Mouse (Mus musculus): ENCODE results near the gene Spag9. TPM values are rescaled to one million over a fixed set of nuclear protein-coding genes. Genes with fewer than 3 reads are reported as not detected.

Spag9 gene
- polyA plus RNA-seq, 1 experiment from 2014 or later = 64.1 TPM

DNA sequence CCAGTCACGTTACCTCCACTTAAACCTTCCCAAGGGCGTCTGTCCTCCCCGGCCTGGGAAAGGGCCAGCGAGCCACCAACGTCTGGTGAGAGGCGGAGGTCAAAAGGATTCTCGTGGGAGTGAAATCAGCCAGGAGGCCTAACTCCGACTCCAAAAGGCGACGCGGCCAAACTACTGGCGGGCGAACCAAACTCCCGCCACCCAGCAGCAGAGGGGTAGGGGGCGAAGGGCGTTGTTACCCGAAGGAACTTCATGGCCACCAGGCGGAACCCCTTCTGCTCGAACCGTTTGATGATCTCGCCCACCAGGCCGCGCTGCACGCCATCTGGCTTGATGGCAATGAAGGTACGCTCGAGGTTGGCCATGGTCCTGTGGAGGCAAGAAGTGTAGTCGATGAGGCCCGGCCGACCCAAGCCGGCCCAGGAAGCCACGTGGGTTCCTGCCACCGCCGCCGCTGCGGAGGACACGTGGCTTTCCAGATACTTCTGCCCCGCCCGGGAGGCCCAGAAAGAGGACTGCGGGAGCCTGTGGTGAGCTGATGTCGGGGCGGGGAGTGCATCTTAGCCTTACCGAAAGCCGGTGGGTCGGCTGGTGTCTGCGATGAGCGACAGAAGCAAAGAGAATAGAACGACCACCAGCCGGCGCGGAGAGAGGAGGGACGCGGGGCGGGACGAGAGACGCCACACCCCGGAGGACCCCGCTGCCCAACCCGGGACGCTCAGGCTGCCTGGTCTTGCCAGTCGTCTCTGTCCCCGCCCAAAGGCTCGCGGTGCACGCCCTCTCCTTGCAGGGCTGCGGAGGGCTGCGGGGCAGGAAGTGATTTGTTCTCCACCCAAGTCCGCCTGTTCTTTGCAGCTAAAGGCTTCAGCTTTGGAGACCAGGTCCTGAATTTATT is 40.4 kb upstream of the Spag9 start:
- no peaks in the 10 kb centered on the region for H3K27me3 ChIP-seq (replicated peaks; ENCODE audit: control insufficient read depth, insufficient read depth, low read length)
- H3K4me1 ChIP-seq (replicated peaks; ENCODE audit: control insufficient read depth, insufficient read depth, low read length) = 0 out of 2 replicates have a peak, but pooled peaks cover 6% of the 10 kb centered on the region
- TF ChIP-seq CTCF (IDR thresholded peaks at IDR 0.05; ENCODE audit: low read depth) = peak; percentile 64
- peak overlapping the region; percentile 67 for H3K4me3 ChIP-seq (ENCODE audit: low read depth, low read length)
- H3K36me3 ChIP-seq (ENCODE audit: control insufficient read depth, insufficient read depth) = peaks cover 43% of the 10 kb centered on the region
- peak overlapping the region; percentile 83 for H3K4me2 ChIP-seq (replicated peaks; ENCODE audit: low read depth)
- under 1% methylated on average over 65 of the region's 67 CpGs for WGBS
- H3K9me3 ChIP-seq (ENCODE audit: control insufficient read depth) = no peaks in the 10 kb centered on the region
- peak; percentile 93 for ATAC-seq
- peak overlapping the region; percentile 59 for H3K9ac ChIP-seq (ENCODE audit: low read depth, low read length)
- peak overlapping the region; percentile 80 for H3K27ac ChIP-seq (ENCODE audit: low read depth, low read length)

DNA sequence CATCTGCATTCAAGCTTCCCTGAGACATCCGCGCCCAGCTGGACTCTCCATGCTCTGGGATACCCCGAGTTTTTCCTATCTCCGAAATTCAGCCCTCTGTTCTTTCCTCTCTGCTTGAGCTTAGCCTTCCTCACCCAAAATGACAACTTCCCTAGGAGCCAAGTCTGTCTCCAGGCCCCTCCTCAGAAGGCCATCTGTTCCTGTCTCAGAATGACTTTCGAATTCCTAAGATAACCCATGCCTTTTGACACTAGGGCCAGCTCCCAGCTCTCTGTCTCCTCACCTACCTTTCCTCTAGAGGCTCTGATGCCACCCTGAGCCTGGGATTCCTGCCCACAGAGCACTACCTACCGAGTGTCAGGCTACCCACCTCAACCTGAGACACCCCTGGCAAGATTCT is 39.7 kb upstream of the Spag9 start, which contains the start of gene Nme2:
Nme2 (minus strand) TSS at position 101 of the 400 bp plus-strand sequence.
- H3K9me3 ChIP-seq (ENCODE audit: control insufficient read depth) = no peaks in the 10 kb centered on the region
- peak within 1 kb of the TSS; percentile 80 for H3K27ac ChIP-seq (ENCODE audit: low read depth, low read length)
- peak within 1 kb of the TSS; percentile 59 for H3K9ac ChIP-seq (ENCODE audit: low read depth, low read length)
- H3K27me3 ChIP-seq (replicated peaks; ENCODE audit: control insufficient read depth, insufficient read depth, low read length) = no peaks in the 10 kb centered on the region
- H3K4me1 ChIP-seq (replicated peaks; ENCODE audit: control insufficient read depth, insufficient read depth, low read length) = 0 out of 2 replicates have a peak, but pooled peaks cover 6% of the 10 kb centered on the region
- H3K36me3 ChIP-seq (ENCODE audit: control insufficient read depth, insufficient read depth) = peaks cover 41% of the 10 kb centered on the region
- ATAC-seq = peak; percentile 17; the same call in 1 of the 2 replicates
- WGBS = under 1% methylated on average over 6 of the region's 6 CpGs
- H3K4me2 ChIP-seq (replicated peaks; ENCODE audit: low read depth) = peak within 1 kb of the TSS; percentile 83
- TF ChIP-seq CTCF (IDR thresholded peaks at IDR 0.05; ENCODE audit: low read depth) = no peak
- peak within 1 kb of the TSS; percentile 67 for H3K4me3 ChIP-seq (ENCODE audit: low read depth, low read length)

DNA sequence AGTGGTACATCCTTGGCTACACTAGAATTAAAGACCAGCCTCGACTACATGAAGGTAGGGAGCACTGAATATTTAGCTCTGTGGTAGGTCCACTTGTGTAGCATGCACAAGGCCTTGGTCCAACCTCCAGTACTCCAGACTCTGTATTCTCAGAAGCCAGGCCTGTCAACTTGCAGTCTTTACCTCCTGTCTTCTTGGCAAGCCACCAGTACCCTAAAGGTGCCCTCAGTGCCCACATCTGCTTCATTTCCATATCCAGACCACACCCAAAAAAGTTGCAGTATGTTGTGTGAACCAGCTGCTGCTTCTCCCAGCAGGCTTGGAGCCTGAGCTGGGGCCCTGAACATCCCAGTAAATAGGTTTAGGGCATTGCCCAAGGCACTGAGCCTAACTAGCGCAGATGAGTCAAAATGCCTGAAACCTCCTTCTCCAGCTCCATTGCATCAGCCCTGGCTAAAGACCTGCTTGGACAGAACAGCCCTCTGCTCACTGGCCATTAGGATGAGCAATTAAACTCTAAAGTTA is 38.8 kb upstream of the Spag9 start:
- WGBS = 86% methylated on average over 2 of the region's 2 CpGs
- TF ChIP-seq CTCF (IDR thresholded peaks at IDR 0.05; ENCODE audit: low read depth) = no peak
- Histone ChIP-seq H3K27ac (ENCODE audit: low read depth, low read length) (no peak overlapping the region), H3K4me2 (replicated peaks; ENCODE audit: low read depth) (no peak overlapping the region), H3K4me1 (replicated peaks; ENCODE audit: control insufficient read depth, insufficient read depth, low read length) (0 out of 2 replicates have a peak, but pooled peaks cover 6% of the 10 kb centered on the region), H3K4me3 (ENCODE audit: low read depth, low read length) (no peak overlapping the region), H3K9ac (ENCODE audit: low read depth, low read length) (no peak overlapping the region), H3K9me3 (ENCODE audit: control insufficient read depth) (no peaks in the 10 kb centered on the region), H3K27me3 (replicated peaks; ENCODE audit: control insufficient read depth, insufficient read depth, low read length) (no peaks in the 10 kb centered on the region), H3K36me3 (ENCODE audit: control insufficient read depth, insufficient read depth) (peaks cover 39% of the 10 kb centered on the region)
- ATAC-seq = no peak

DNA sequence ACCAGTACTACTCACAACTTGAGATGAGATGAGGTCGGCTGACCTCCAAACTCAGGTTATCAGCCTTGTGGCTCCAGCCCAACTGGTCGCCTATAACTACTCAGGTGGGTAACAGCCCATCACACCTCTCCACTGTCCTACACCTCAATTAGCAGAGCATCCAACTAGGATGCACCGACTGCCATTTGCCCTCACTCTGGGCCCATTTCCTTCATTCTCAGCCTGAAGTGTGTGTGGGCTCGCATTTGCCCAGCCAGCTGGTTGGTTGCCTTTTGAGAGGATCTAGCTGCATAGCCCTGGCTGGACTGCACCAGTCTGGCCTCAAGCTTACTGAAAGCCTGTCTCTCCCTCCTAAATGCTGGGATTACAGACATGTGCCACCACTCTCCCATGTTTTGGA is 38.1 kb upstream of the Spag9 start:
- TF ChIP-seq CTCF (IDR thresholded peaks at IDR 0.05; ENCODE audit: low read depth) = no peak
- no peak overlapping the region for H3K4me2 ChIP-seq (replicated peaks; ENCODE audit: low read depth)
- 0 out of 2 replicates have a peak, but pooled peaks cover 6% of the 10 kb centered on the region for H3K4me1 ChIP-seq (replicated peaks; ENCODE audit: control insufficient read depth, insufficient read depth, low read length)
- no peak overlapping the region for H3K4me3 ChIP-seq (ENCODE audit: low read depth, low read length)
- WGBS = 83% methylated on average over 4 of the region's 4 CpGs
- H3K9me3 ChIP-seq (ENCODE audit: control insufficient read depth) = no peaks in the 10 kb centered on the region
- H3K9ac ChIP-seq (ENCODE audit: low read depth, low read length) = no peak overlapping the region
- H3K36me3 ChIP-seq (ENCODE audit: control insufficient read depth, insufficient read depth) = peaks cover 38% of the 10 kb centered on the region
- ATAC-seq = no peak
- no peak overlapping the region for H3K27ac ChIP-seq (ENCODE audit: low read depth, low read length)
- no peaks in the 10 kb centered on the region for H3K27me3 ChIP-seq (replicated peaks; ENCODE audit: control insufficient read depth, insufficient read depth, low read length)

DNA sequence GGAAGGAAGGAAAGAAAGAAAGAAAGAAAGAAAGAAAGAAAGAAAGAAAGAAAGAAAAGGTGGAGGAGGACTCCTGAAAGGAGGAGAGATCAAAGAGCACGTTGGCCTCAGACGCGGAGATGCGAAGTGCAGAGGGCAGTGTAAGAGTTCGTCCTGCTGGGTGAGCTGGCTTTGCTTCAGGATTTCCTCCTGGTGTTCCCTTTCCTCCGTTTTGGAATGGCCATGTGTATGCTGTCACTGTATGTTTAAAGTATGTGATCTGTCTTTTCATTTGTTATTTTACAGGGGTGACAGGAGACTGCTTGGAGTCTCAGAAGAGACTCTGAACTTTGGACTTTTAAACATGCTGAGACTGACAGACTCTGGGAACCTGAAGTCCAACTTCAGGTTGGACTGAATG is 34.4 kb upstream of the Spag9 start:
- Histone ChIP-seq H3K4me1 (replicated peaks; ENCODE audit: control insufficient read depth, insufficient read depth, low read length) (0 out of 2 replicates have a peak, but pooled peaks cover 4% of the 10 kb centered on the region), H3K9me3 (ENCODE audit: control insufficient read depth) (no peaks in the 10 kb centered on the region), H3K36me3 (ENCODE audit: control insufficient read depth, insufficient read depth) (peaks cover 51% of the 10 kb centered on the region), H3K4me2 (replicated peaks; ENCODE audit: low read depth) (0 out of 2 replicates have a peak overlapping the region, but pooled peaks have one; percentile 17), H3K27ac (ENCODE audit: low read depth, low read length) (peak overlapping the region; percentile 64), H3K9ac (ENCODE audit: low read depth, low read length) (no peak overlapping the region), H3K27me3 (replicated peaks; ENCODE audit: control insufficient read depth, insufficient read depth, low read length) (no peaks in the 10 kb centered on the region), H3K4me3 (ENCODE audit: low read depth, low read length) (no peak overlapping the region)
- no peak for TF ChIP-seq CTCF (IDR thresholded peaks at IDR 0.05; ENCODE audit: low read depth)
- 51% methylated on average over 6 of the region's 6 CpGs for WGBS
- peak; percentile 48; the same call in 1 of the 2 replicates for ATAC-seq

DNA sequence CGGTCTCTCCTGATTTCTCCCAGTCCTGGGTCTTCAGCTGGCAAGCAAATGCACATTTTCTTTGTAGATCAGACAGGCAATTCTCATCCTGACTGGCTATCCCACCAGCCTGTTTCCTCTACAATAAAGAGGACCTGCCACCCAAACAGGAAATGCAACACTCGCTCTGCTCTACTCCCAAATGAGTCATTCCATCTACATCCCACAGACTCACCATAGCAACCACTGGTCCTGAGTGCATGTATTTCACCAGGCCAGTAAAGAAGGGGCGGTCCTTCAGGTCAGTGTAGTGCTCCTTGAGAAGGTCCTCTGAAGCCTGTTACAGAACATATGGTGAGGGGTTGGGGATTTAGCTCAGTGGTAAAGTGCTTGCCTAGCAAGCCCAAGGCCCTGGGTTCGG is 32.9 kb upstream of the Spag9 start:
- Histone ChIP-seq H3K4me2 (replicated peaks; ENCODE audit: low read depth) (no peak overlapping the region), H3K36me3 (ENCODE audit: control insufficient read depth, insufficient read depth) (peaks cover 51% of the 10 kb centered on the region), H3K27ac (ENCODE audit: low read depth, low read length) (0 out of 2 replicates have a peak overlapping the region, but pooled peaks have one; percentile 21), H3K9ac (ENCODE audit: low read depth, low read length) (no peak overlapping the region), H3K9me3 (ENCODE audit: control insufficient read depth) (no peaks in the 10 kb centered on the region), H3K27me3 (replicated peaks; ENCODE audit: control insufficient read depth, insufficient read depth, low read length) (no peaks in the 10 kb centered on the region), H3K4me1 (replicated peaks; ENCODE audit: control insufficient read depth, insufficient read depth, low read length) (no peaks in the 10 kb centered on the region), H3K4me3 (ENCODE audit: low read depth, low read length) (no peak overlapping the region)
- no peak for TF ChIP-seq CTCF (IDR thresholded peaks at IDR 0.05; ENCODE audit: low read depth)
- ATAC-seq = no peak
- WGBS = 83% methylated on average over 4 of the region's 4 CpGs

Data from intestine, postnatal 0 days (tissue).